Mouse (Mus musculus) B cell, adult 2 months (primary cell): ENCODE data around the gene Zc3h12c.

Experiments used
- DNase-seq, 2 experiments: peaks; one replicate each; pipeline ENCODE4 v3.0.0; 2022

Gene Zc3h12c

GRCm38 (mm10) chr9:52165706-52166090, 2.7 kb downstream of the Zc3h12c start:
- no peak for DNase-seq

- DNase-seq = no peak
Measured at GRCm38 (mm10) chr9:52165076-52165705, 3.2 kb downstream of the Zc3h12c start.

GRCm38 (mm10) chr9:52160512-52160911, 7.9 kb downstream of the Zc3h12c start:
- no peak for DNase-seq

GRCm38 (mm10) chr9:52158561-52158960, 9.8 kb downstream of the Zc3h12c start:
- DNase-seq = no peak

- DNase-seq = no peak
Measured at GRCm38 (mm10) chr9:52155417-52155816, 13.0 kb downstream of the Zc3h12c start.

- no peak for DNase-seq
Measured at GRCm38 (mm10) chr9:52154253-52154652, 14.1 kb downstream of the Zc3h12c start.

GRCm38 (mm10) chr9:52152076-52152826, 16.1 kb downstream of the Zc3h12c start:
- no peak for DNase-seq

- no peak for DNase-seq
Measured at GRCm38 (mm10) chr9:52149768-52150167, 18.6 kb downstream of the Zc3h12c start.

GRCm38 (mm10) chr9:52149286-52149685, 19.1 kb downstream of the Zc3h12c start:
- DNase-seq = no peak

- DNase-seq = no peak
Measured at GRCm38 (mm10) chr9:52148831-52149230, 19.5 kb downstream of the Zc3h12c start.

- no peak for DNase-seq
Measured at GRCm38 (mm10) chr9:52148311-52148710, 20.1 kb downstream of the Zc3h12c start.

GRCm38 (mm10) chr9:52146241-52146640, 22.1 kb downstream of the Zc3h12c start:
- no peak for DNase-seq

GRCm38 (mm10) chr9:52132771-52133170, 35.6 kb downstream of the Zc3h12c start:
- no peak for DNase-seq

GRCm38 (mm10) chr9:52130348-52130747, 38.0 kb downstream of the Zc3h12c start:
- DNase-seq = no peak

- DNase-seq = no peak
Measured at GRCm38 (mm10) chr9:52125225-52125624, 43.1 kb downstream of the Zc3h12c start.

- no peak for DNase-seq
Measured at GRCm38 (mm10) chr9:52119212-52119611, 49.2 kb downstream of the Zc3h12c start.

GRCm38 (mm10) chr9:52113091-52113490, 55.3 kb downstream of the Zc3h12c start:
- no peak for DNase-seq

- DNase-seq = no peak
Measured at GRCm38 (mm10) chr9:52110738-52111137, 57.6 kb downstream of the Zc3h12c start.

- DNase-seq = no peak
Measured at GRCm38 (mm10) chr9:52107161-52107560, 61.2 kb downstream of the Zc3h12c start.

- DNase-seq = no peak
Measured at GRCm38 (mm10) chr9:52105423-52105822, 62.9 kb downstream of the Zc3h12c start.

GRCm38 (mm10) chr9:52104225-52104615, 64.2 kb downstream of the Zc3h12c start:
- no peak for DNase-seq

- DNase-seq = no peak
Measured at GRCm38 (mm10) chr9:52103448-52104224, 64.7 kb downstream of the Zc3h12c start.

GRCm38 (mm10) chr9:52102060-52102844, 66.1 kb downstream of the Zc3h12c start:
- DNase-seq = no peak
